ENCODE assay signal across 1 mouse cellular context in the genomic region with DNA sequence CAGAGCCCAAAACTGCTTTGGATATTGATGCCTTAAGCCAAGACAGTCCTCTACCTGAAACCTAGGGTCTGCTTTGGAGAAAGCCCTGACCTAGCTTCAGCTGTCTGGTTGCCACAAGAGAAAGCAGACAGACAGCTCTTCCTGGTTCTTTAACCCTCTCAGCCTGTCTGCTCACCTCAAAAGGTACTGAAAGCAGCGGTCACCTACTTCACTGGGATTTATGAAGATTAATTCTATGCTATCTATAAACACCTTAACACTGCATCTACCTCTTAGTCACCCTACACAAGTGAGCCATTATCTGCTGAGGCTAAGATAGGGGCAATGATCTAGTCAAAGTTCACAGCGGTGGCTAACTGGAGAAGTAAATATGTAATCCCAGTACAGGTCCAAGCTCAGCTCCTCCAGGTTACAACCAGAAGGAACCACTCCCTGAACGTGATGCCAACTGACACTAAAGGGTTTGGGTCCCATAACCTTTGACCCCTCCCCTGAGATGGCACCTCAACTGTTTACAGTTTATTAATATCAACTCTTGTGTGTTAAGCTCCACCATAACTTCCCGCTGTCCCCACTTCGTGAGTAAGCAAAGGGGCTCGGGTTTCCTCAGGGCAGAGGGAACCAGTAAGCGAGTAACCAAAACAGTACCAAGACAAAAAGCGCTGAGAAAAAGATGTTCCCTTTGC.
A peak's percentile ranks its signal among the peaks of the same experiment; 100 is the strongest.
TF ChIP-seq lines count a peak whose summit lies in the region.

No protein-coding gene starts in this region.

TF ChIP-seq in CH12.LX, 34 proteins besides CTCF, POLR2A, EP300 and RAD21:
- TF ChIP-seq MYC (IDR thresholded peaks at IDR 0.05; ENCODE audit: low read depth, low read length) (no peak), USF2 (conservative IDR thresholded peaks at IDR 0.05; ENCODE audit: low read depth, low read length) (no peak), UBTF (IDR thresholded peaks at IDR 0.05; ENCODE audit: low read depth, low read length) (0 out of 2 replicates have a peak, but pooled peaks have one; percentile 2)
